In the genomic region with DNA sequence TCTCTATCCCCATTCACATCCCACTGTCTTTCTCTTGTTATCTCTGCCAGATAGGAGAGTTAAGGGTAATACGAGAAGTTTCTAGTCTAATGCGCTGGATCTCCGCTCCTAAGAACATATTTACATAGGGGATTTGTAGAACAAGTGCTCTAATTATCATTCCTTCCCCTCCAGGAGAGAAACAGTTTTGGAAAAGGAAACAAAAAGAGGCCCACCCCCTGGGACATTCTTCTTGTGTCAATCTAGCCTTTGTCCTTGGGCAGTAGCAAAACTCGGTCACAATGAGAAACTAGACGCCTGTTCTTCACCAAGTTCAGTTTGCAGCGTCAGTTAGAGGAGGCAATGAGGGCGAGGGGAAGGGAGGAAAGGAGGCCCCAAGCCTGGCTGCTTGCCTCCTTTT, we compare ENCODE assay signal across 16 mouse cellular contexts.
"Had no signal": no experiment of that assay in that cellular context is flagged by ENCODE, and none has a peak within 500 bp of the region (broad histone marks: within the 10 kb centered on the region; RNA-seq: fewer than 3 reads in every experiment).

No protein-coding gene starts in this region.

- H3K4me3 ChIP-seq: layer of hippocampus, adult 2 months; limb, embryonic 13.5 days; midbrain, embryonic 10.5 days; neural tube, embryonic 13.5 days had no signal

- H3K9ac ChIP-seq: limb, embryonic 13.5 days; liver, embryonic 14.5 days; neural tube, embryonic 13.5 days had no signal

- H3K36me3 ChIP-seq: limb, embryonic 13.5 days; midbrain, embryonic 10.5 days; neural tube, embryonic 13.5 days had no signal

- DNase-seq: kidney, adult 8-10 months; kidney, postnatal 4 days; left cerebral cortex, postnatal 4 days; lung, adult 18-20 months; lung, postnatal 4 days; right cerebral cortex, adult 18-20 months; thymus, adult 2 months; thymus, postnatal 25 days had no signal

- H3K9me3 ChIP-seq: limb, embryonic 13.5 days; midbrain, embryonic 10.5 days; neural tube, embryonic 13.5 days had no signal

- H3K27ac ChIP-seq: layer of hippocampus, adult 2 months; limb, embryonic 13.5 days; liver, embryonic 14.5 days; midbrain, embryonic 10.5 days; neural tube, embryonic 13.5 days; stomach, postnatal 0 days had no signal

- ATAC-seq: lung, postnatal 0 days; midbrain, embryonic 16.5 days had no signal

- H3K4me2 ChIP-seq: limb, embryonic 13.5 days; neural tube, embryonic 13.5 days had no signal
